Mouse (Mus musculus): ENCODE measurements around the gene Rflna. TPM values are rescaled to one million over a fixed set of nuclear protein-coding genes. Genes with fewer than 3 reads are reported as not detected.

The Rflna gene
- polyA plus RNA-seq, 1 experiment from 2014 or later = 4.9 TPM

- ATAC-seq = no peak
- Histone ChIP-seq H3K27me3 (no peaks in the 10 kb centered on the region), H3K27ac (no peak overlapping the region), H3K4me2 (replicated peaks) (no peak overlapping the region), H3K36me3 (peaks cover 36% of the 10 kb centered on the region), H3K4me3 (replicated peaks) (no peak overlapping the region), H3K9ac (replicated peaks) (no peak overlapping the region), H3K9me3 (no peaks in the 10 kb centered on the region), H3K4me1 (replicated peaks) (peaks cover 4% of the 10 kb centered on the region)
- WGBS = 97% methylated on average over 8 of the region's 8 CpGs
Measured at GRCm38 (mm10) chr5:125011628-125012027, 8.6 kb downstream of the Rflna start.

GRCm38 (mm10) chr5:125014497-125014896 lies 11.5 kb downstream of the Rflna start:
- Histone ChIP-seq H3K4me3 (replicated peaks) (no peak overlapping the region), H3K9ac (replicated peaks) (no peak overlapping the region), H3K36me3 (peaks cover 65% of the 10 kb centered on the region), H3K27ac (no peak overlapping the region), H3K4me2 (replicated peaks) (no peak overlapping the region), H3K9me3 (no peaks in the 10 kb centered on the region), H3K27me3 (no peaks in the 10 kb centered on the region), H3K4me1 (replicated peaks) (no peaks in the 10 kb centered on the region; the same call in 1 of the 2 replicates)
- peak; percentile 25; the same call in 1 of the 2 replicates for ATAC-seq
- WGBS = 54% methylated on average over 7 of the region's 7 CpGs

- WGBS = 87% methylated on average over 3 of the region's 3 CpGs
- Histone ChIP-seq H3K9me3 (no peaks in the 10 kb centered on the region), H3K36me3 (peaks cover 71% of the 10 kb centered on the region), H3K9ac (replicated peaks) (no peak overlapping the region), H3K4me1 (replicated peaks) (no peaks in the 10 kb centered on the region; the same call in 1 of the 2 replicates), H3K27ac (no peak overlapping the region), H3K27me3 (no peaks in the 10 kb centered on the region), H3K4me2 (replicated peaks) (no peak overlapping the region), H3K4me3 (replicated peaks) (no peak overlapping the region)
- ATAC-seq = no peak
Measured at GRCm38 (mm10) chr5:125015066-125015465, 12.0 kb downstream of the Rflna start.

GRCm38 (mm10) chr5:125015576-125015975 lies 12.6 kb downstream of the Rflna start:
- Histone ChIP-seq H3K36me3 (peaks cover 70% of the 10 kb centered on the region), H3K27ac (no peak overlapping the region), H3K4me2 (replicated peaks) (no peak overlapping the region), H3K4me3 (replicated peaks) (no peak overlapping the region), H3K27me3 (no peaks in the 10 kb centered on the region), H3K4me1 (replicated peaks) (no peaks in the 10 kb centered on the region; the same call in 1 of the 2 replicates), H3K9ac (replicated peaks) (no peak overlapping the region), H3K9me3 (no peaks in the 10 kb centered on the region)
- no peak for ATAC-seq
- WGBS = 93% methylated on average over 9 of the region's 9 CpGs

- Histone ChIP-seq H3K4me3 (replicated peaks) (no peak overlapping the region), H3K9me3 (no peaks in the 10 kb centered on the region), H3K36me3 (peaks cover 67% of the 10 kb centered on the region), H3K27me3 (no peaks in the 10 kb centered on the region), H3K27ac (no peak overlapping the region), H3K4me1 (replicated peaks) (no peaks in the 10 kb centered on the region; the same call in 1 of the 2 replicates), H3K9ac (replicated peaks) (no peak overlapping the region), H3K4me2 (replicated peaks) (no peak overlapping the region)
- WGBS = 92% methylated on average over 17 of the region's 17 CpGs
- ATAC-seq = no peak
Measured at GRCm38 (mm10) chr5:125016421-125017242, 13.6 kb downstream of the Rflna start.

- 0 out of 2 replicates have a peak, but pooled peaks have one; percentile 22 for ATAC-seq
- Histone ChIP-seq H3K4me2 (replicated peaks) (no peak overlapping the region), H3K4me1 (replicated peaks) (no peaks in the 10 kb centered on the region; the same call in 1 of the 2 replicates), H3K4me3 (replicated peaks) (no peak overlapping the region), H3K9ac (replicated peaks) (no peak overlapping the region), H3K27ac (peak overlapping the region; percentile 9; the same call in 1 of the 2 replicates), H3K27me3 (no peaks in the 10 kb centered on the region), H3K9me3 (no peaks in the 10 kb centered on the region), H3K36me3 (peaks cover 71% of the 10 kb centered on the region)
- 75% methylated on average over 15 of the region's 15 CpGs for WGBS
Measured at GRCm38 (mm10) chr5:125017332-125017731, 14.3 kb downstream of the Rflna start.

GRCm38 (mm10) chr5:125019099-125019498 lies 16.1 kb downstream of the Rflna start:
- no peak overlapping the region for H3K4me3 ChIP-seq (replicated peaks)
- H3K9me3 ChIP-seq = no peaks in the 10 kb centered on the region
- ATAC-seq = no peak
- 95% methylated on average over 5 of the region's 5 CpGs for WGBS
- H3K27ac ChIP-seq = no peak overlapping the region
- H3K9ac ChIP-seq (replicated peaks) = no peak overlapping the region
- H3K27me3 ChIP-seq = no peaks in the 10 kb centered on the region
- H3K4me2 ChIP-seq (replicated peaks) = no peak overlapping the region
- peaks cover 87% of the 10 kb centered on the region for H3K36me3 ChIP-seq
- no peaks in the 10 kb centered on the region; the same call in 1 of the 2 replicates for H3K4me1 ChIP-seq (replicated peaks)

- WGBS = 79% methylated on average over 11 of the region's 11 CpGs
- H3K9me3 ChIP-seq = no peaks in the 10 kb centered on the region
- H3K4me2 ChIP-seq (replicated peaks) = no peak overlapping the region
- H3K36me3 ChIP-seq = peaks cover 90% of the 10 kb centered on the region
- H3K27ac ChIP-seq = 0 out of 2 replicates have a peak overlapping the region, but pooled peaks have one; percentile 32
- no peak for ATAC-seq
- no peak overlapping the region for H3K4me3 ChIP-seq (replicated peaks)
- H3K4me1 ChIP-seq (replicated peaks) = no peaks in the 10 kb centered on the region; the same call in 1 of the 2 replicates
- H3K9ac ChIP-seq (replicated peaks) = no peak overlapping the region
- H3K27me3 ChIP-seq = no peaks in the 10 kb centered on the region
Measured at GRCm38 (mm10) chr5:125021298-125021697, 18.3 kb downstream of the Rflna start.

GRCm38 (mm10) chr5:125024002-125024401 lies 21.0 kb downstream of the Rflna start:
- no peaks in the 10 kb centered on the region for H3K9me3 ChIP-seq
- H3K4me2 ChIP-seq (replicated peaks) = no peak overlapping the region
- H3K9ac ChIP-seq (replicated peaks) = no peak overlapping the region
- H3K36me3 ChIP-seq = peaks cover 89% of the 10 kb centered on the region
- no peak overlapping the region for H3K27ac ChIP-seq
- H3K4me1 ChIP-seq (replicated peaks) = no peaks in the 10 kb centered on the region; the same call in 1 of the 2 replicates
- H3K27me3 ChIP-seq = no peaks in the 10 kb centered on the region
- H3K4me3 ChIP-seq (replicated peaks) = no peak overlapping the region
- 84% methylated on average over 14 of the region's 14 CpGs for WGBS
- ATAC-seq = 0 out of 2 replicates have a peak, but pooled peaks have one; percentile 35

GRCm38 (mm10) chr5:125028371-125028770 lies 25.4 kb downstream of the Rflna start:
- no peaks in the 10 kb centered on the region for H3K9me3 ChIP-seq
- no peak overlapping the region for H3K9ac ChIP-seq (replicated peaks)
- H3K4me2 ChIP-seq (replicated peaks) = no peak overlapping the region
- no peaks in the 10 kb centered on the region for H3K4me1 ChIP-seq (replicated peaks)
- H3K27me3 ChIP-seq = no peaks in the 10 kb centered on the region
- ATAC-seq = no peak
- 96% methylated on average over 15 of the region's 15 CpGs for WGBS
- peaks cover 99% of the 10 kb centered on the region for H3K36me3 ChIP-seq
- no peak overlapping the region for H3K4me3 ChIP-seq (replicated peaks)
- H3K27ac ChIP-seq = no peak overlapping the region

GRCm38 (mm10) chr5:125028911-125029310 lies 25.9 kb downstream of the Rflna start:
- 96% methylated on average over 20 of the region's 20 CpGs for WGBS
- peaks cover 99% of the 10 kb centered on the region for H3K36me3 ChIP-seq
- H3K4me3 ChIP-seq (replicated peaks) = no peak overlapping the region
- no peak overlapping the region for H3K9ac ChIP-seq (replicated peaks)
- no peak overlapping the region for H3K4me2 ChIP-seq (replicated peaks)
- H3K9me3 ChIP-seq = no peaks in the 10 kb centered on the region
- no peak for ATAC-seq
- H3K27me3 ChIP-seq = no peaks in the 10 kb centered on the region
- H3K27ac ChIP-seq = no peak overlapping the region
- no peaks in the 10 kb centered on the region for H3K4me1 ChIP-seq (replicated peaks)

GRCm38 (mm10) chr5:125036483-125036882 lies 33.5 kb downstream of the Rflna start:
- ATAC-seq = no peak
- H3K36me3 ChIP-seq = peaks cover 87% of the 10 kb centered on the region

More at GRCm38 (mm10) chr5:125036483-125036882, 33.5 kb downstream of the Rflna start:
- Histone ChIP-seq H3K27ac (no peak overlapping the region), H3K4me3 (replicated peaks) (no peak overlapping the region), H3K9ac (replicated peaks) (no peak overlapping the region), H3K9me3 (no peaks in the 10 kb centered on the region), H3K27me3 (no peaks in the 10 kb centered on the region), H3K4me2 (replicated peaks) (no peak overlapping the region), H3K4me1 (replicated peaks) (peaks cover 8% of the 10 kb centered on the region; the same call in 1 of the 2 replicates)
- WGBS = 89% methylated on average over 8 of the region's 8 CpGs
